Mouse (Mus musculus) lung, postnatal 0 days (tissue): ENCODE measurements around the gene Sergef.

ENCODE experiments used
- CTCF ChIP-seq: IDR thresholded peaks from 2 replicates; pipeline ENCODE4 v1.5.1; 2016; ENCODE audit warnings: antibody characterized with exemption, mild to moderate bottlenecking
- EP300 ChIP-seq: IDR thresholded peaks from 2 replicates; pipeline ENCODE4 v1.6.1; 2016; ENCODE audit warnings: antibody characterized with exemption, mild to moderate bottlenecking, control low read depth

DNA sequence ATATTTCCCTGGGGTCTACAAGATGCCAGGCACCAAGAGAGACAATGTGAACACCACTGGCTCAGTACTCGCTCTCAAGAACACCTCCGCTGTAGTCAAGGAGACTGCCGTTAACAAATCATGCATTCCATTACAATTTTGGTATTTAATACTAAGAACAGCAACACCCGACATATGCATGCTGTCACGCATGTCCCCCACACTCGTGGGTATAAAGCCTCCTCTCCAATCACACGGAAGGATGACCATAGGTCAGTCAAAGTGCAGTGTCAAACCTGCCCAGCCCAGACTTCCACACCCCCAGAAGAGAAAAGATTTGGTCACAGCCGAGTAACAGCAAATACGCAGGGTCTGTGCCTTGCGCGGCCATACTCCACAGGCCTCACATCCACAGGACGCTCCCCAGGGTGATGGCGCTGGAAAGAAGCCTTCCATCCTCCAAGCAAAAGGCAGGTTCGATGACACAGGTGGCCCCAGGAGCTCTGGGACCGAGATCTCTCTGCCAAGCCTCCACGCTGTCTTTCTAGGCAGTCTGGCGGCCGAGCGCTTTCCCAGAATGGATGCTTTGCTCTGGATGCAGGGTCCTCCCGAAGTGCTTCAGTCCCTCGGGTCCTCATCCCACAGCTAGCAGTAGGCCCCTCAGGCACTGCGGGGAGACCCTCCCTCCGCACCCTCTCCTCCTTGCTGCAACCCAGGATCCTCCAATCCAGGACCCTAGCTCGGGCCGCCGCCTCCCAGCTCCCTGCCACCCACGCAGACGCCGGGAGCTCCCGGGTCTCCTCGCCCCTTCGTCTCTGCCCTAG lies 517 bp downstream of the Sergef start:
- no peak for TF ChIP-seq EP300
- no peak for TF ChIP-seq CTCF
